Mouse (Mus musculus): ENCODE measurements around the gene Eef1a2.

The Eef1a2 gene

GRCm38 (mm10) chr2:181159091-181159514 is 2.3 kb upstream of the Eef1a2 start:
- DNase-seq (ENCODE audit: extremely low spot score, low read depth, low spot score), result no peak

GRCm38 (mm10) chr2:181158471-181158870 is 1.7 kb upstream of the Eef1a2 start:
- no peak for DNase-seq (ENCODE audit: extremely low spot score, low read depth, low spot score)

GRCm38 (mm10) chr2:181157716-181158302 is 995 bp upstream of the Eef1a2 start:
- DNase-seq (ENCODE audit: extremely low spot score, low read depth, low spot score), result no peak

GRCm38 (mm10) chr2:181157180-181157579 is 366 bp upstream of the Eef1a2 start:
- no peak for DNase-seq (ENCODE audit: extremely low spot score, low read depth, low spot score)

GRCm38 (mm10) chr2:181155801-181156200 is 1.0 kb downstream of the Eef1a2 start:
- DNase-seq (ENCODE audit: extremely low spot score, low read depth, low spot score), result no peak

- DNase-seq (ENCODE audit: extremely low spot score, low read depth, low spot score), result no peak
These were observed 1.9 kb downstream of the Eef1a2 start for GRCm38 (mm10) chr2:181154831-181155415.

GRCm38 (mm10) chr2:181154361-181154760 is 2.5 kb downstream of the Eef1a2 start:
- DNase-seq (ENCODE audit: extremely low spot score, low read depth, low spot score), result no peak

- DNase-seq (ENCODE audit: extremely low spot score, low read depth, low spot score), result no peak
These were observed 3.0 kb downstream of the Eef1a2 start for GRCm38 (mm10) chr2:181153837-181154236.

GRCm38 (mm10) chr2:181153131-181153530 is 3.7 kb downstream of the Eef1a2 start:
- no peak for DNase-seq (ENCODE audit: extremely low spot score, low read depth, low spot score)

- DNase-seq (ENCODE audit: extremely low spot score, low read depth, low spot score), result no peak
These were observed 4.1 kb downstream of the Eef1a2 start for GRCm38 (mm10) chr2:181152701-181153100.

GRCm38 (mm10) chr2:181150281-181150680 is 6.5 kb downstream of the Eef1a2 start:
- no peak for DNase-seq (ENCODE audit: extremely low spot score, low read depth, low spot score)

GRCm38 (mm10) chr2:181148318-181148955 is 8.4 kb downstream of the Eef1a2 start:
- DNase-seq (ENCODE audit: extremely low spot score, low read depth, low spot score), result no peak

GRCm38 (mm10) chr2:181147546-181148317 is 9.1 kb downstream of the Eef1a2 start:
- DNase-seq (ENCODE audit: extremely low spot score, low read depth, low spot score), result no peak

- no peak for DNase-seq (ENCODE audit: extremely low spot score, low read depth, low spot score)
These were observed 9.8 kb downstream of the Eef1a2 start for GRCm38 (mm10) chr2:181146976-181147545.

GRCm38 (mm10) chr2:181144675-181145074 is 12.1 kb downstream of the Eef1a2 start:
- DNase-seq (ENCODE audit: extremely low spot score, low read depth, low spot score), result no peak

- DNase-seq (ENCODE audit: extremely low spot score, low read depth, low spot score), result no peak
These were observed 13.1 kb downstream of the Eef1a2 start for GRCm38 (mm10) chr2:181143509-181144276.

- DNase-seq (ENCODE audit: extremely low spot score, low read depth, low spot score), result no peak
These were observed 14.1 kb downstream of the Eef1a2 start for GRCm38 (mm10) chr2:181142703-181143135.

- no peak for DNase-seq (ENCODE audit: extremely low spot score, low read depth, low spot score)
These were observed 17.1 kb downstream of the Eef1a2 start for GRCm38 (mm10) chr2:181139641-181140193.

- DNase-seq (ENCODE audit: extremely low spot score, low read depth, low spot score), result peak; percentile 31
These were observed 19.9 kb downstream of the Eef1a2 start for GRCm38 (mm10) chr2:181136934-181137333.

GRCm38 (mm10) chr2:181135446-181135818 is 21.4 kb downstream of the Eef1a2 start:
- DNase-seq (ENCODE audit: extremely low spot score, low read depth, low spot score), result no peak

Data from hindlimb bud, embryonic 11.5 days (tissue).